Mouse (Mus musculus) midbrain, postnatal 0 days (tissue): Measurements from ENCODE around the gene Rnf130. TPM values are rescaled to one million over a fixed set of nuclear protein-coding genes. Genes with fewer than 3 reads are reported as not detected.

Experiments
- ATAC-seq: fragments of 200-750 bp; cut with Nextera tagmentation; 2 replicates; pipeline ENCODE4 v1.8.0; 2017; ENCODE audit warnings: moderate number of reproducible peaks, mild to moderate bottlenecking, moderate TSS enrichment, moderate library complexity; ENCODE audit not compliant: low FRiP score
- DNase-seq: peaks from one replicate; pipeline ENCODE4 v3.0.0-alpha.2; 2015; ENCODE audit warnings: low spot score
- H3K27ac ChIP-seq: fragments of 300-500 bp; sonication (generic); 2 replicates; pipeline ENCODE4 v1.5.1; 2014; ENCODE audit warnings: low read depth, mild to moderate bottlenecking, low read length, mixed read lengths
- H3K27me3 ChIP-seq: fragments of 300-500 bp; sonication (generic); 2 replicates; pipeline ENCODE4 v1.6.1; 2014; ENCODE audit warnings: low read length, control low read depth, mixed read lengths; ENCODE audit not compliant: insufficient read depth
- H3K36me3 ChIP-seq: fragments of 300-500 bp; sonication (generic); 2 replicates; pipeline ENCODE4 v1.6.1; 2014; ENCODE audit warnings: low read length, control low read depth, mixed read lengths; ENCODE audit not compliant: insufficient read depth
- H3K4me1 ChIP-seq: fragments of 300-500 bp; sonication (generic); 2 replicates; pipeline ENCODE4 v1.6.1; 2014; ENCODE audit warnings: mild to moderate bottlenecking, control low read depth, antibody characterized with exemption, low read length, mixed read lengths; ENCODE audit not compliant: insufficient read depth
- H3K4me2 ChIP-seq: fragments of 300-500 bp; sonication (generic); 2 replicates; pipeline ENCODE4 v1.6.1; 2014; ENCODE audit warnings: low read depth, mild to moderate bottlenecking, low read length, mixed read lengths; ENCODE audit not compliant: poor library complexity, severe bottlenecking
- H3K4me3 ChIP-seq: fragments of 300-500 bp; sonication (generic); 2 replicates; pipeline ENCODE4 v1.5.1; 2014; ENCODE audit warnings: low read depth, mild to moderate bottlenecking, low read length, moderate library complexity
- H3K9ac ChIP-seq: fragments of 300-500 bp; sonication (generic); replicated peaks from 2 replicates; pipeline ENCODE4 v1.6.1; 2014; ENCODE audit warnings: mild to moderate bottlenecking, low read length, moderate library complexity, mixed read lengths; ENCODE audit not compliant: poor library complexity, severe bottlenecking
- H3K9me3 ChIP-seq: fragments of 300-500 bp; sonication (generic); 2 replicates; pipeline ENCODE4 v1.6.1; 2016; ENCODE audit warnings: low read length, control low read depth
- CTCF ChIP-seq: IDR thresholded peaks from 2 replicates; pipeline ENCODE4 v1.5.1; 2016; ENCODE audit warnings: antibody characterized with exemption, mild to moderate bottlenecking
- WGBS: fragments of 180-500 bp; shearing (Covaris S2); extraction: QIAGEN DNeasy Blood & Tissue Kit; methylation state at CpG from one replicate; pipeline ENCODE4 v1.1.7; 2014; 5-methylcytosine and 5-hydroxymethylcytosine counted together
- polyA plus RNA-seq: library from polyadenylated mRNA; unstranded; fragments of >200 nt; fragmentation: Nextera tagmentation; extraction: Ambion mirVana; gene quantifications from 2 replicates; pipeline ENCODE4 v1.2.1, GENCODE M21; 2015
- total RNA-seq: library from RNA; depleted of rRNA; stranded (reverse); fragments of >200 nt; gene quantifications from 2 replicates; pipeline ENCODE4 v1.2.3, GENCODE M21; 2014

Rnf130 gene
- total and polyA plus RNA-seq, 2 experiments from 2014 or later: 59.4 to 90.4 TPM

DNA sequence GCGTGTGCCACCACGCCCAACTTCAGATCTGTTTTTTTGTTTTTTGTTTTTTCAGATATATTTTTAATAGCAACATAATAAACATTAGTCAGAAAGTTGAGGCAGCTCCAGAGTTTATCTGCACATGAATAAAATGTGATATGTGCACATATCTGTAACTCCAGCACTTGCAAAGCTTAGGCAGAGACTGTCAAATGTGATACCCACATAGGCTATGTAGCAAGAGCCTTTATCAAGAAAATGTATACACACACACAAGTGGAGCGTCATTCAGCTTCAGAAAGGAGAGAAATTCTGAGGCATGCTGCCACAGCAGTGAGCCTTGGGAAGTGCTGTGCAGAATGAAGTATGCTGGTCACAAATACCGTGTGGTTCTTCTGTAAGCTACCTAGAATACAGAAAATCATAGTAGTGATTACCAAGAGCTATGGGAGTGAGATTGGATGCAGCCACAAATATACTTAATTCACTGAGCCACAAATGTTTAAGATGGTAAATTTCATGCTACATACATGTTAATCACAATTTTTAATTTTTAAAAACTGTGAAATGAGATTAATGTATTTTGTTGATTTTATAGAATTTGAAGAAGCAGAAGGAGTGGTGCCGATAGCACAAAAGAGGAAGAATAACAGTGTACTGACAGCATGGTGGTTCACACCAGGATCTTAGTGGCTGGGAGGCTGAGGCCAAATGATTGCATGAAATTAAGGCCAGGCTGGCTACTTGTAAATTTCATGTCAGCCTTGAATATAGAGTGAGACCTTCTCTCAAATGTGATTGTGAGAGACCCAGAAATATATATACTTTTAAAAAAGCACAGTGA, 56.4 kb downstream of the Rnf130 start:
- ATAC-seq: no peak
- H3K4me2 ChIP-seq: no peak overlapping the region
- WGBS: 84% methylated on average over 5 of the region's 5 CpGs

DNA sequence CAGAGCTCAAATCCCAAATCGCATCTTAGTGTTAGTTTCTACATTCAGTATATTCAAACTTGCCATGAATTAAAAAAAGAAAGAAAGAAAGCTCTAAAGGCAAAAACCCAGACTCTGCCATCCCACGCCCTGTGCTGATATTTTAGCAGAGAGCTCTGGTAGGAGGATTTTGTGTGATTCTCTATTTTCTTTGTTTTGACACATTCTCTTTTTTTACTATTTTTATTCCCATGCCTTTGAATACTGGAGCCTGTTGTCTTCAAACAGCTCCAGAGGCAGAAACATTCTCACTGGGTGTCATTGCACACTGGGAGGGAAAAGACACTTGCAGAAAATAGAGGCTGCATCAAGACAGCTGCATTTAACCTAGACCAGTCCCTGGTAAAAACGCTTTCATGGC, 61.1 kb downstream of the Rnf130 start:
- 74% methylated on average over 3 of the region's 3 CpGs for WGBS
- no peak for TF ChIP-seq CTCF
- no peak overlapping the region for H3K4me3 ChIP-seq
- H3K9ac ChIP-seq: no peak overlapping the region
- no peak overlapping the region for H3K4me2 ChIP-seq
- H3K27me3 ChIP-seq: no peaks in the 10 kb centered on the region
- H3K27ac ChIP-seq: no peak overlapping the region
- ATAC-seq (no peak), DNase-seq (no peak)
- peaks cover 18% of the 10 kb centered on the region for H3K36me3 ChIP-seq
- no peaks in the 10 kb centered on the region for H3K9me3 ChIP-seq
- H3K4me1 ChIP-seq: no peaks in the 10 kb centered on the region

More for the DNA sequence above, 56.4 kb downstream of the Rnf130 start:
- Histone ChIP-seq H3K27me3 (no peaks in the 10 kb centered on the region), H3K27ac (no peak overlapping the region), H3K36me3 (peaks cover under 1% of the 10 kb centered on the region; the same call in 1 of the 2 replicates), H3K4me3 (no peak overlapping the region), H3K9me3 (no peaks in the 10 kb centered on the region), H3K4me1 (no peaks in the 10 kb centered on the region), H3K9ac (no peak overlapping the region)
- DNase-seq: no peak
- no peak for TF ChIP-seq CTCF

DNA sequence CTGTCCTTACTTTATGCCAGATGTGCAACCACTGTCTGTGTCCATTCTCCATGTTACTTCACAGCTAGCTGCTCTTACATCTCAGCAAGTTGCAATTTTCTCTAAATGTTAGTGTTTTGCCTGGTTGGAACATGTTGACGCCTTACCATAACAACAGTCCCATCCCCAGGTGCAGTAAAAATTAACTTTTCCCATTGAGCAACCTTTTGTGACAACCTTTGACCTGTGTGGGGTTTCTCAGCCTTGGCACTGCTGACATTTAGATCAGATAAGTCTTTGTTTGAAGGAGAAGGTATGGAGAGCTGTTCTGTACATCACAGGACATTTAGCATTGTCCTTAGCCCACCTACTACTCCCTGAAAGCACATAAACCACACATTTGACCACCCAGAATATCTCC, 64.7 kb downstream of the Rnf130 start:
- no peak for DNase-seq
- peaks cover 38% of the 10 kb centered on the region for H3K36me3 ChIP-seq
- H3K27ac ChIP-seq: no peak overlapping the region
- WGBS: 77% methylated on average over 1 of the region's 1 CpGs
- H3K4me1 ChIP-seq: no peaks in the 10 kb centered on the region
- H3K27me3 ChIP-seq: no peaks in the 10 kb centered on the region
- no peak overlapping the region for H3K4me3 ChIP-seq
- H3K9me3 ChIP-seq: no peaks in the 10 kb centered on the region
- no peak overlapping the region for H3K9ac ChIP-seq
- no peak for TF ChIP-seq CTCF
- no peak for ATAC-seq
- no peak overlapping the region for H3K4me2 ChIP-seq

DNA sequence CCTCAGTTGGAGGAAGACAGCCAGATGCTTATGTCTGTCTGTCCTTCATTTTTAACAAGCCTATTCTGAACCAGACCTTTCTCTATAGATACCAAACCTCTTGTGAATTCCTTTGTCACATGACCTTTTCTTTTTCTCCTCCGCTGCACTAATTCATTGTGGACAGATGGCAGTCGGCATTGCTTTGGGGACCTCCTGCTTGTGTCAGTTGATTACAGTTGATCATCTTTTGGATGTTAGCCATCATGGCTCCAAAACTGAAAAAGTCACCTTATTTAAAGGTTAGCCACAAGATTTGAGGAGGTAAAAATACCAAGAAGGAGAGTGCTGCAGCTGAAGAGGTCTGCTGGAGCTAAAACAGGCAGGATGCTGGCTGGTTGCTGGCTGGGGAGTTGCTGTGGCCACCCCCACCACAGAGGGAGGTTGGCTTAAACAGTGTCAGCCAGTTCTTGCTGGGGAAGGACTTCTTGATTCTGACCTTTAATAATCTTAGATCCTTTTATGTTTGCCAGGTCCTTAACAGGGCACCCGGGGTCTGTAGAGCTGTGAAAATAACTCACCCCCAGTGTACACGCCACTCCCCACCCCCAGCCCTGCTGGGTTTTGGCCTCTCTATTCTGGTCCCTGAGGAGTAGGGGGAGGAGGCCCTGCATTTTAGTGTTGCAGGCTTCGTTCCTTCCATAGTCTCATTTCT, 66.0 kb downstream of the Rnf130 start:
- Histone ChIP-seq H3K9me3 (no peaks in the 10 kb centered on the region), H3K4me2 (no peak overlapping the region), H3K9ac (no peak overlapping the region), H3K27me3 (no peaks in the 10 kb centered on the region), H3K27ac (no peak overlapping the region; the same call in 1 of the 2 replicates), H3K4me3 (no peak overlapping the region), H3K36me3 (peaks cover 46% of the 10 kb centered on the region), H3K4me1 (no peaks in the 10 kb centered on the region)
- TF ChIP-seq CTCF: no peak
- 40% methylated on average over 5 of the region's 5 CpGs for WGBS
- DNase-seq (peak; percentile 76), ATAC-seq (no peak; the same call in 1 of the 2 replicates)

DNA sequence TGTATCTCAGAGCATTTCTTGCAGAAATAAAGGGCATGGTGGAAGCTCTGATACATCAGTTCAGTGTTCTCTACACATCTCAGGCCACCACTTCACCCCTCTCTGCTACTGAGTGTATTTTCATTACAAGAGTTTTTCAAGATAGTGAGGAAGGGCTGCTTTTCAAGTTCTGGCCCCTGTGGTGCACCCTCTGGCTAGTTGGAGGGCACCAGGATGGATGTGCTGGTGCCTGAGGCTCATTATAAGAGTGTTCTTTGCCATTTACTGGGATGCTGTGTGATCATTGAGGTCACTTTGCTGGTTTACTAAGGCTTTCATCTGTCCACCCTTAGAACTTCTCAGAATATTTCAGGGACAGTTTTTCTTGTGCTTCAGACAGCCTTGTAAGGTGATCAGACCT, 66.5 kb downstream of the Rnf130 start:
- Histone ChIP-seq H3K9ac (no peak overlapping the region), H3K36me3 (peaks cover 48% of the 10 kb centered on the region), H3K4me2 (no peak overlapping the region), H3K27ac (no peak overlapping the region), H3K4me1 (no peaks in the 10 kb centered on the region), H3K27me3 (no peaks in the 10 kb centered on the region), H3K9me3 (no peaks in the 10 kb centered on the region), H3K4me3 (no peak overlapping the region)
- ATAC-seq: no peak
- TF ChIP-seq CTCF: no peak
- DNase-seq: no peak

DNA sequence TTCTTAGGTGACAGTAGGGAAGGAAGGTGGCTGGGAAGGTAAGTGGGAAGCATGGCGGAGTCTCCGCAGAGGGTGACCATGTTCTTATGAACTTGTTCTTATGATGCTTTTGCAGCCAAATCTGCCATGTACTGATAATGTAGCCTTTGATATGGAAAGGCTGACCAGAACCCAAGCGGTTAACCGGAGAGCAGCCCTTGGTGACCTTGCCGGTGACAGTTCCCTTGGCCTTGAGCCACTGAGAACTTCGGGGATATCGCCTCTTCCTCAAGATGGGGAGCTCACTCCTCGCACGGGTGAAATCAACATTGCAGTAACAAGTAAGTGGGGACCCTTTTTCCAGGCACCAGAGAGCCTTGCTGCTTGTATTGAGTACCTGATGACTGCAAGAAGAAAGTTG, 70.5 kb downstream of the Rnf130 start:
- no peak for TF ChIP-seq CTCF
- Histone ChIP-seq H3K9ac (no peak overlapping the region), H3K27ac (no peak overlapping the region), H3K27me3 (no peaks in the 10 kb centered on the region), H3K9me3 (no peaks in the 10 kb centered on the region), H3K4me3 (no peak overlapping the region), H3K4me1 (no peaks in the 10 kb centered on the region), H3K4me2 (no peak overlapping the region), H3K36me3 (peaks cover 45% of the 10 kb centered on the region)
- 94% methylated on average over 9 of the region's 9 CpGs for WGBS
- DNase-seq: no peak
- ATAC-seq: no peak
